Mouse (Mus musculus) testis, adult 2 months (tissue): ENCODE data around the gene Best1. TPM values are rescaled to one million over a fixed set of nuclear protein-coding genes. Genes with fewer than 3 reads are reported as not detected.

ENCODE experiments used
- H3K27ac ChIP-seq: fragments of 200-500 bp; 2 replicates; pipeline ENCODE4 v1.5.1; 2012; ENCODE audit warnings: low read depth, low read length; ENCODE audit not compliant: control insufficient read depth, insufficient read depth
- H3K27me3 ChIP-seq: fragments of 200-500 bp; 2 replicates; pipeline ENCODE4 v1.6.1; 2012; ENCODE audit warnings: mild to moderate bottlenecking, low read length, moderate library complexity; ENCODE audit not compliant: control insufficient read depth, insufficient read depth
- H3K36me3 ChIP-seq: fragments of 200-500 bp; 2 replicates; pipeline ENCODE4 v1.6.1; 2012; ENCODE audit warnings: mild to moderate bottlenecking, low read length; ENCODE audit not compliant: control insufficient read depth, insufficient read depth
- H3K4me1 ChIP-seq: fragments of 200-500 bp; 2 replicates; pipeline ENCODE4 v1.6.1; 2012; ENCODE audit warnings: low read length; ENCODE audit not compliant: control insufficient read depth, insufficient read depth
- H3K4me3 ChIP-seq: fragments of 200-500 bp; 2 replicates; pipeline ENCODE4 v1.5.1; 2012; ENCODE audit warnings: low read depth, mild to moderate bottlenecking, low read length, moderate library complexity, mixed read lengths; ENCODE audit not compliant: control insufficient read depth
- CTCF ChIP-seq: fragments of 200-500 bp; IDR thresholded peaks from 2 replicates; pipeline ENCODE4 v1.5.1; 2012; ENCODE audit warnings: low read depth, mild to moderate bottlenecking, inconsistent platforms, low read length, moderate library complexity; ENCODE audit not compliant: control insufficient read depth, insufficient read depth, insufficient replicate concordance
- POLR2A ChIP-seq: fragments of 200-500 bp; IDR thresholded peaks from 2 replicates; pipeline ENCODE4 v1.6.1; 2012; ENCODE audit warnings: low read depth, mild to moderate bottlenecking, inconsistent platforms, low read length, moderate library complexity; ENCODE audit not compliant: control insufficient read depth
- polyA plus RNA-seq: library from polyadenylated mRNA; depleted of rRNA; stranded (reverse); fragments of >200 nt; gene quantifications from 2 replicates; pipeline ENCODE4 v1.2.3, GENCODE M21; 2012

Best1 gene
- polyA plus RNA-seq, 1 experiment = 362 TPM

- TF ChIP-seq POLR2A (no peak), CTCF (no peak)
These were observed 40.8 kb upstream of the Best1 start for GRCm38 (mm10) chr19:10042232-10042631.

DNA sequence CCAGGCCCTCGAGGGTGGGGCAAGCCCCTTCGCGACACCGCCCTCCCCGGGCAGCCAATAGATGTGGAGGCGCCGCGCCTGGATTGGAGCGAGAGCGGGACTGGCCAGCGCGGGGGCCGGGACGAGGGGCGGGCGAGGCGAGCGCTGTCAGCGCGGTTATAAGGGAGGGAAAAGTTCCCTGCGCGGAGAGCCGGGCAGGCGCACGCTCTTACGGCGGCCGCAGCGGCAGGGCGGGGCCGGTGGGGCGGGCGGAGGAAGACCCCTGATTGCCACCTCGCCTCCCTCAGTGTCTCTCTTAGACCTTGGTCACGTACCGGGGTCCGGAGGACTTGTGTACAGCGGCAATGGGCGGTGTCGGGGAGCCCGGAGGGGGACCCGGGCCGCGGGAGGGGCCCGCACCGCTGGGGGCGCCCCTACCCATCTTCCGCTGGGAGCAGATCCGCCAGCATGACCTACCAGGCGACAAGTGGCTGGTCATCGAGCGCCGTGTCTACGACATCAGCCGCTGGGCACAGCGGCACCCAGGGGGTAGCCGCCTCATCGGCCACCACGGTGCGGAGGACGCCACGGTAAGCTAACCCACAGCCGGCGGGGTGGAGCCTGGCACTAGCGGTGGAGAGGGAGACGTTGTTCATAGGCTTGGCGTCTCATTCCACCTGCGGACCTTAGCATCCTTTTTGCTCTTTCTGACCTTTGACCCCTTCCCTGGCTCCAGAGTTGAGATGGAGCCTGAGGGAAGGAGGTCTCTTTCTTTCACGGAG is 40.1 kb upstream of the Best1 start, which contains the start of gene Fads3:
TSS of gene Fads3 (plus strand) at position 182 of the 761 bp plus-strand sequence.
- no peak for TF ChIP-seq POLR2A
- TF ChIP-seq CTCF = no peak
- no peaks in the 10 kb centered on the region for H3K36me3 ChIP-seq
- peaks cover 6% of the 10 kb centered on the region for H3K4me1 ChIP-seq
- peak within 1 kb of the TSS; percentile 81 for H3K4me3 ChIP-seq
- no peak within 1 kb of the TSS for H3K27ac ChIP-seq
- H3K27me3 ChIP-seq = no peaks in the 10 kb centered on the region

More at GRCm38 (mm10) chr19:10042232-10042631, 40.8 kb upstream of the Best1 start:
- Histone ChIP-seq H3K27me3 (no peaks in the 10 kb centered on the region), H3K4me1 (peaks cover 6% of the 10 kb centered on the region), H3K4me3 (peak overlapping the region; percentile 0; the same call in 1 of the 2 replicates), H3K36me3 (no peaks in the 10 kb centered on the region), H3K27ac (no peak overlapping the region)

DNA sequence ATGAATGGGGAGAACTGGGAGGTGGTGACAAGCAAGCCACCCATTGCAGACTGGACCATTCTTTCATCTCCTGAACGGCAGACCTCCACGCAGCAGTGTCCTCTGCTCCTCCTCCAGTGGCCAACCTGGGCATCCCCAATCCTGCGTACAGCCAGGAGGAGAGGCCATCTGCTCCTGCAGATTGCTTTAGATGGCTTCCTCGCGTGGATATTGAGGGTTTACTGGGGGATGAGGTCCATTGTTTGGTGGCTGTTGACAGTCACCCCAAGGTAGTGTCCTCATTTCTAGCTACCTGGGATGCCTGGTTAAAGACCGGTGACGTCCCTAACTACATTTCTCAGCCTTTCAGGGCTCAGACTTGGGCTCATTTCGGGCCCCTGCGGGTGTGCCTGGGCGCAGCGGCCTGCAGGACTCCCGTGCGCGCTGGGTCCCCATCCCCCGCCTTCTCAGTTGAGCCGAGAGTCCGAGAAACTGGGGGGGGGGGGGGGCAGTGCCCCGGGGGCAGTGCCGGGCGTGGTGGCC is 39.5 kb upstream of the Best1 start:
- Histone ChIP-seq H3K36me3 (no peaks in the 10 kb centered on the region), H3K4me3 (peak overlapping the region; percentile 81; the same call in 1 of the 2 replicates), H3K27me3 (no peaks in the 10 kb centered on the region), H3K27ac (no peak overlapping the region), H3K4me1 (peaks cover 6% of the 10 kb centered on the region)
- TF ChIP-seq POLR2A (no peak), CTCF (no peak)

GRCm38 (mm10) chr19:10039615-10040014 is 38.2 kb upstream of the Best1 start:
- Histone ChIP-seq H3K27ac (no peak overlapping the region), H3K4me3 (no peak overlapping the region), H3K4me1 (peaks cover 6% of the 10 kb centered on the region), H3K36me3 (no peaks in the 10 kb centered on the region), H3K27me3 (no peaks in the 10 kb centered on the region)
- no peak for TF ChIP-seq POLR2A
- no peak for TF ChIP-seq CTCF

DNA sequence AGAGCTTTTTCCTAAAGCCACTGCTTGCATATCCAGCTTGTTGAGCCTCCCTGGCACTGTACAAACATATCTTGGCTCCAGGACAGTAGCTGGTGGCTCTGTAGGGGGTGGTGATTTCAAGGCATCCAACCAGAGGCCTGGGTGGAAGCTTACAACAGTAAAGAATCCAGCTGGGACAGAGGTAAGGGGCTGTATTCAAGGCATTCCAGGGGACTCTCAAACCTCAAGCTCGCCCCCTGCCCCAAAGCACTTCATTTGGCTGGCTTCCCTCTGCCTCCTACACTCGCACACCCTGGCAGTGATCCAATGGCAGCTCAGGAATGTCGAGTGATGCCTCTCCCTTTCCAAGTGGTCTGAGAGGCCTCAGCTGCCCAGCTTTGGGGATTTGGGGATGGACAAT is 37.5 kb upstream of the Best1 start:
- Histone ChIP-seq H3K27me3 (no peaks in the 10 kb centered on the region), H3K27ac (no peak overlapping the region), H3K4me3 (no peak overlapping the region), H3K4me1 (peaks cover 6% of the 10 kb centered on the region), H3K36me3 (no peaks in the 10 kb centered on the region)
- no peak for TF ChIP-seq CTCF
- TF ChIP-seq POLR2A = no peak

GRCm38 (mm10) chr19:10038364-10038763 is 36.9 kb upstream of the Best1 start:
- TF ChIP-seq CTCF (no peak), POLR2A (no peak)
- Histone ChIP-seq H3K4me3 (no peak overlapping the region), H3K4me1 (peaks cover 6% of the 10 kb centered on the region), H3K36me3 (no peaks in the 10 kb centered on the region), H3K27ac (no peak overlapping the region), H3K27me3 (no peaks in the 10 kb centered on the region)

- H3K36me3 ChIP-seq = no peaks in the 10 kb centered on the region
- no peak overlapping the region for H3K4me3 ChIP-seq
- H3K27me3 ChIP-seq = no peaks in the 10 kb centered on the region
- peaks cover 6% of the 10 kb centered on the region for H3K4me1 ChIP-seq
- H3K27ac ChIP-seq = no peak overlapping the region
- no peak for TF ChIP-seq CTCF
These were observed 36.1 kb upstream of the Best1 start for GRCm38 (mm10) chr19:10037534-10037933.
